Mouse (Mus musculus): ENCODE measurements around the gene Thsd4.

- TF ChIP-seq CTCF (IDR thresholded peaks at IDR 0.05; ENCODE audit: low read depth) (no peak), EP300 (IDR thresholded peaks at IDR 0.05; ENCODE audit: low read depth) (no peak)
These were observed 561.3 kb downstream of the Thsd4 start, which contains the start of gene Nr2e3 for GRCm38 (mm10) chr9:59960559-59960958.
